Mouse (Mus musculus) kidney, adult 2 months (tissue): ENCODE results near the gene Lamc1. TPM values are rescaled to one million over a fixed set of nuclear protein-coding genes. Genes with fewer than 3 reads are reported as not detected.

Experiments used
- DNase-seq: peaks from one replicate; pipeline ENCODE4 v3.0.0; 2021
- H3K27ac ChIP-seq: fragments of 200-500 bp; 2 replicates; pipeline ENCODE4 v1.5.1; 2012; ENCODE audit warnings: low read depth, low read length, control low read depth, inconsistent platforms; ENCODE audit not compliant: insufficient read depth
- H3K27me3 ChIP-seq: fragments of 200-500 bp; replicated peaks from 2 replicates; pipeline ENCODE4 v1.6.1; 2012; ENCODE audit warnings: mild to moderate bottlenecking, moderate library complexity, low read length, inconsistent platforms; ENCODE audit not compliant: control insufficient read depth, insufficient read depth
- H3K36me3 ChIP-seq: fragments of 200-500 bp; 2 replicates; pipeline ENCODE4 v1.6.1; 2012; ENCODE audit warnings: mild to moderate bottlenecking, moderate library complexity, low read length, inconsistent platforms; ENCODE audit not compliant: control insufficient read depth, insufficient read depth
- H3K4me1 ChIP-seq: fragments of 200-500 bp; 2 replicates; pipeline ENCODE4 v1.6.1; 2011; ENCODE audit warnings: low read length; ENCODE audit not compliant: control insufficient read depth, insufficient read depth
- H3K4me3 ChIP-seq: fragments of 200-500 bp; 2 replicates; pipeline ENCODE4 v1.5.1; 2011; ENCODE audit warnings: mild to moderate bottlenecking, low read depth, low read length, control low read depth; ENCODE audit not compliant: insufficient read depth
- CTCF ChIP-seq: fragments of 200-500 bp; conservative IDR thresholded peaks from 2 replicates; pipeline ENCODE4 v1.5.1; 2011; ENCODE audit warnings: low read depth, mild to moderate bottlenecking, control low read depth, low read length, moderate library complexity, mixed read lengths; ENCODE audit not compliant: insufficient read depth, insufficient read length
- POLR2A ChIP-seq: fragments of 200-500 bp; IDR thresholded peaks from one replicate; pipeline ENCODE4 v1.6.1; 2011; ENCODE audit warnings: low read depth, low read length, control low read depth
- WGBS: fragments of 180-500 bp; shearing (Covaris S2); methylation state at CpG from one replicate; pipeline ENCODE4 v1.1.7; 2018; 5-methylcytosine and 5-hydroxymethylcytosine counted together
- polyA plus RNA-seq: library from polyadenylated mRNA; depleted of rRNA; stranded (reverse); fragments of >200 nt; gene quantifications from 2 replicates; pipeline ENCODE4 v1.2.3, GENCODE M21; 2012

Gene Lamc1
- polyA plus RNA-seq, 1 experiment: 44.6 TPM

GRCm38 (mm10) chr1:153227916-153228315 lies 104.7 kb downstream of the Lamc1 start:
- Histone ChIP-seq H3K27me3 (no peaks in the 10 kb centered on the region), H3K27ac (no peak overlapping the region), H3K4me1 (no peaks in the 10 kb centered on the region), H3K36me3 (peaks cover 11% of the 10 kb centered on the region), H3K4me3 (no peak overlapping the region)
- 59% methylated on average over 4 of the region's 4 CpGs for WGBS
- TF ChIP-seq POLR2A (no peak), CTCF (no peak)
- DNase-seq: no peak

- 88% methylated on average over 8 of the region's 8 CpGs for WGBS
- TF ChIP-seq POLR2A: no peak
- TF ChIP-seq CTCF: no peak
- H3K36me3 ChIP-seq: peaks cover 11% of the 10 kb centered on the region
Measured at GRCm38 (mm10) chr1:153227096-153227495, 105.5 kb downstream of the Lamc1 start.

DNA sequence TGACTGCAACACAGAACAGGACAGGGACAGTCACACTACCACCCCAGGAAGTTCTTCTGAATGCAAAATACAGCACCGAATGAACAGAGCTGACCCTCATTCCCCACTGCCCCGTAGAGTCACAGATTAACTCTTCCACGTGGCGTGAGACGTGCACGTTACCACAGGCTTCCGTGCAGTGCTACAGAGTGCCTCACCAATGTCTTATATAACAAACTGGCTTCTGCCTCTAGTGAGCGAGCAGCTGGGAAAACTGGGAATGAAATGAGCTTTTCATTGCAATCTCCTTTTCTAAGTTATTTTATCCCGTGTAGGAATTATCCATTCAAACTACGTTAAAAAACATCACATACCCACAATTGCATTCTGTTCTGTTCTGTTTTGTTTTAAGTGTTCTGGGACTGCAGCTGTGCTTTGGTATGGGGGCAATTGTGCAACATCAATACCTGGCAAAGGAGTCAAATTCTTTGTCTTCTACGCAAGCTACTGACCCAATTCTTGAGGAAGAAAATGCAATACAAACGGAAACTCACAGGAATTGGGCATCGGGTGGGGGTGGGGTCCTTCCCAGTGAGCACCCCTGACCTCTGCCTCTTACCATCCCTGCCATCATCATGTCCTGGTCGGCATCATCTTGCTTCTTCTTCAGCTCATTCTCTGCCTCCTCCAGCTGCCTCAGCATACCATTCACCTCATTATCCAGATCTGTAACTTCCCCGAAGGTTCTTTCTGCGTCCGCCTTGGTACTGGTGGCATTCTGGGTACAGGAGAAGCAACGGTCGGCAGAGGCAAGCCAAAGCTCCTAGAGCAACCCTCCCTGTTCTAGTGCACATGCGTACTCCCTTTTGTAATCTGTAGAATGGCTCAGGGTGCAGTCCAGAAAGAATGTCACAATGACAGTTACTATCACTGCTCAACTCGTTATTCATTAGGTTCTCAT lies 106.5 kb downstream of the Lamc1 start:
- TF ChIP-seq CTCF (no peak), POLR2A (no peak)
- H3K27ac ChIP-seq: no peak overlapping the region

More at GRCm38 (mm10) chr1:153227096-153227495, 105.5 kb downstream of the Lamc1 start:
- Histone ChIP-seq H3K27me3 (no peaks in the 10 kb centered on the region), H3K27ac (no peak overlapping the region), H3K4me3 (no peak overlapping the region), H3K4me1 (no peaks in the 10 kb centered on the region)
- DNase-seq: no peak

DNA sequence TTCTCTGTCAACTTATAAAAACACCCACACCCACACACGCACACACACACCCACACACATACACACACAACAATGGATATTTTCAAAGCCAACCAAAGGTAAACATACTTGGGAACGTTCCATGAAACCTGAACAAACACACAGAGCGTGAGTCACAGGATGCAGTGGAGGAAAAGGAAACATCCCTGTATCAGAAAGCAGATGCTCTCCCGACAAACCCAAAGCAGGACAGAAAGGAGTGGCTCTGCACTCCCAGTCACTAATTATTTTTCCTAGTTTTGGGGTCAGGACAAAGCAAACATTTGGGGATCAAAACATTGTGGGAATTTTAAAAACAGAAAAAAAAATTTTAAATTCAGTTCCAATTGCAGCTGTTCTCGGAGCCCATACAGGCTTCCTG lies 108.3 kb downstream of the Lamc1 start:
- no peaks in the 10 kb centered on the region for H3K4me1 ChIP-seq
- no peaks in the 10 kb centered on the region for H3K27me3 ChIP-seq
- WGBS: 61% methylated on average over 5 of the region's 5 CpGs
- peaks cover 12% of the 10 kb centered on the region for H3K36me3 ChIP-seq
- peak; percentile 43 for DNase-seq
- no peak overlapping the region for H3K27ac ChIP-seq
- TF ChIP-seq POLR2A (no peak), CTCF (no peak)
- H3K4me3 ChIP-seq: no peak overlapping the region

More for the DNA sequence above, 106.5 kb downstream of the Lamc1 start:
- no peak for DNase-seq
- no peak overlapping the region for H3K4me3 ChIP-seq
- 83% methylated on average over 21 of the region's 21 CpGs for WGBS
- H3K36me3 ChIP-seq: peaks cover 11% of the 10 kb centered on the region
- H3K27me3 ChIP-seq: no peaks in the 10 kb centered on the region
- H3K4me1 ChIP-seq: no peaks in the 10 kb centered on the region

DNA sequence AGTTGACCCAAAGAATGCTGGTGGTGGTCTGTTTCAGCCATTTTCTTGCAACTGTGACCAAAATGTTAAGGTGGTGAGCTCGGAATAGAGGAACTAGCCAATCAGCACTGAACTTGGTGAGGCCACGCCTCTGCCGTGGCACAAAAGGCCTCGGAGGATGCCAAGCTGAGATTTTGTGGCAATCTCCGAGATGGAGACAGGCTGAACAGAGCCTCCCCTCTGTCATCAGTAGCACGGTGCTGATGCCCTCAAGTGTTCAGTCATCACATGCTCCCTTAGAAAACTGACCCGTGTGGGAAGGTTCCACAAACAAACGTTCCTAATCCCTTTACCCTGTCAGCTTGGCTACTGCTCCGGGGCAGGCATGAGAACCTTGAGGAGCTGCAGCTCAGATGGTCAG lies 113.2 kb downstream of the Lamc1 start:
- 65% methylated on average over 9 of the region's 9 CpGs for WGBS
- TF ChIP-seq POLR2A (no peak), CTCF (no peak)
- Histone ChIP-seq H3K36me3 (peaks cover 3% of the 10 kb centered on the region), H3K4me1 (no peaks in the 10 kb centered on the region), H3K27ac (no peak overlapping the region), H3K27me3 (no peaks in the 10 kb centered on the region), H3K4me3 (no peak overlapping the region)
- no peak for DNase-seq

DNA sequence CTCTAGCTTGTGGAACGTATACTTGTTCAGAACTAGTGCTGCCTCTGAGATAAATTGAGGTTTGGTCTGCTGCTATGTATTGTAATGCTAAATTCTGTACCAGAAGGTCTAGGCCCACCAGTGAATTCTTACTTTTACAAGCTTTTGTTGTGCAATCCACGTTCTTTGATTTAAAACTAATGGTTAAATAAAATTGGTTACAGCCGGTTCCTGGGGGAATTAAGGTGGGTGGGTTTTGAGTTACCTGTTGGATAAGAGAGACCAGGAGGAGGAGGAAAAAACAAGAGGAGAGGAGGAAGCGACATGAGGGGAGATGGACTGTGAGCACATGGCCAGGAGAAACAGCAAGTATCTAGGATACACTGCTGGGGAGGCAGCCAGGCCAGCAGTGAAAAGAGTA lies 116.1 kb downstream of the Lamc1 start:
- TF ChIP-seq POLR2A: no peak
- no peak for TF ChIP-seq CTCF
- DNase-seq: no peak
- no peaks in the 10 kb centered on the region for H3K27me3 ChIP-seq
- H3K4me1 ChIP-seq: no peaks in the 10 kb centered on the region
- no peak overlapping the region for H3K27ac ChIP-seq
- peaks cover 3% of the 10 kb centered on the region; the same call in 1 of the 2 replicates for H3K36me3 ChIP-seq
- WGBS: 95% methylated on average over 4 of the region's 4 CpGs
- no peak overlapping the region for H3K4me3 ChIP-seq

GRCm38 (mm10) chr1:153215676-153216075 lies 116.9 kb downstream of the Lamc1 start:
- Histone ChIP-seq H3K36me3 (peaks cover 3% of the 10 kb centered on the region; the same call in 1 of the 2 replicates), H3K4me1 (no peaks in the 10 kb centered on the region), H3K27me3 (no peaks in the 10 kb centered on the region), H3K4me3 (no peak overlapping the region), H3K27ac (no peak overlapping the region)
- no peak for DNase-seq
- 85% methylated on average over 5 of the region's 5 CpGs for WGBS
- no peak for TF ChIP-seq CTCF
- no peak for TF ChIP-seq POLR2A
